29 mouse cellular contexts compared by ENCODE assay signal in the genomic region with DNA sequence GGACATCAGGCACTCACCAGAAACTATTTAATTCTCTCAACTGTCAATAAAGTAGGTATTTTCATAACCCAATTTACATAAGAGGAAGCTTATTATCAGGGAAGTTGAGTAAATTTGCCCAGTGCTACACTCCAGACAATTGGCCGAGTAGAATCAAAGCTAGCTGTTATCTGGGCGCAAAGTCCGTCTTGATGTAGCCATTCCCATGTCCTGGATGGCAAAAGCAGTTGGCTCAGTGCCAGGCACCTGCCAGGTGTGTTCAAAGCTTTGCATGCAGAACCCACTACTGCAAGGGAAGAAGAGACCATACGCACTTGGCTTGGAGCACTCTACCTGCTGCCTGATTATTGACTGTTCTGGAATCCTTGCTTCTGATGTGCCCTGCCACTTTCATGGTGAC. TPM values are rescaled to one million over a fixed set of nuclear protein-coding genes. Genes with fewer than 3 reads are reported as not detected.
DNase-seq lines count a peak whose midpoint lies in the region; ATAC-seq and TF ChIP-seq lines count a peak whose summit lies in the region.
"Had no signal": no experiment of that assay in that cellular context is flagged by ENCODE, and none has a peak within 500 bp of the region (broad histone marks: within the 10 kb centered on the region; RNA-seq: fewer than 3 reads in every experiment).

No protein-coding gene starts in this region.

- TF ChIP-seq CTCF in kidney, adult 2 months (conservative IDR thresholded peaks at IDR 0.05; ENCODE audit: insufficient read depth, insufficient read length, low read depth, low read length), result no peak

- no peak overlapping the region for H3K27ac ChIP-seq in kidney, adult 2 months (ENCODE audit: insufficient read depth, low read depth, low read length)
- no peak overlapping the region for H3K27ac ChIP-seq in intestine, embryonic 14.5 days (ENCODE audit: low read depth)
- H3K27ac ChIP-seq in stomach, embryonic 15.5 days, result peak overlapping the region; percentile 49; the same call in 1 of the 2 replicates
- H3K27ac ChIP-seq: forebrain, embryonic 13.5 days; hindbrain, embryonic 13.5 days; limb, embryonic 10.5 days; limb, embryonic 15.5 days; midbrain, embryonic 10.5 days; midbrain, embryonic 15.5 days; neural tube, embryonic 15.5 days had no signal

- no peak for TF ChIP-seq POLR2A in kidney, adult 2 months (IDR thresholded peaks at IDR 0.05; ENCODE audit: low read depth, low read length)

- no peak overlapping the region for H3K9ac ChIP-seq in intestine, embryonic 14.5 days (ENCODE audit: low read length)
- no peak overlapping the region for H3K9ac ChIP-seq in stomach, embryonic 15.5 days
- H3K9ac ChIP-seq: forebrain, embryonic 13.5 days; heart, embryonic 12.5 days; hindbrain, embryonic 13.5 days; limb, embryonic 15.5 days; midbrain, embryonic 15.5 days; neural tube, embryonic 15.5 days had no signal

- H3K9me3 ChIP-seq in intestine, embryonic 14.5 days (ENCODE audit: control insufficient read depth, low read length), result no peaks in the 10 kb centered on the region
- no peaks in the 10 kb centered on the region for H3K9me3 ChIP-seq in stomach, embryonic 15.5 days
- H3K9me3 ChIP-seq: forebrain, embryonic 13.5 days; G1E; heart, embryonic 12.5 days; hindbrain, embryonic 13.5 days; limb, embryonic 10.5 days; limb, embryonic 15.5 days; midbrain, embryonic 10.5 days; midbrain, embryonic 15.5 days; neural tube, embryonic 15.5 days had no signal

- no peak overlapping the region for H3K4me2 ChIP-seq in intestine, embryonic 14.5 days (ENCODE audit: low read length)
- no peak overlapping the region for H3K4me2 ChIP-seq in stomach, embryonic 15.5 days
- H3K4me2 ChIP-seq: forebrain, embryonic 13.5 days; heart, embryonic 12.5 days; hindbrain, embryonic 13.5 days; limb, embryonic 15.5 days; midbrain, embryonic 15.5 days; neural tube, embryonic 15.5 days had no signal

- no peaks in the 10 kb centered on the region for H3K27me3 ChIP-seq in kidney, adult 2 months (replicated peaks; ENCODE audit: control insufficient read depth, insufficient read depth, low read length)
- no peaks in the 10 kb centered on the region for H3K27me3 ChIP-seq in intestine, embryonic 14.5 days (replicated peaks; ENCODE audit: control insufficient read depth, insufficient read depth, low read length)
- no peaks in the 10 kb centered on the region for H3K27me3 ChIP-seq in stomach, embryonic 15.5 days (replicated peaks)
- H3K27me3 ChIP-seq: forebrain, embryonic 13.5 days; heart, embryonic 12.5 days; hindbrain, embryonic 13.5 days; limb, embryonic 15.5 days; midbrain, embryonic 15.5 days; neural tube, embryonic 15.5 days had no signal

- peak; percentile 77 for ATAC-seq in intestine, embryonic 14.5 days (replicated peaks; ENCODE audit: low FRiP score, low TSS enrichment, low read depth)
- ATAC-seq in stomach, embryonic 15.5 days (ENCODE audit: insufficient read depth, low FRiP score, low read depth), result peak; percentile 89
- ATAC-seq: forebrain, embryonic 13.5 days; midbrain, embryonic 15.5 days had no signal

- DNase-seq in kidney, postnatal 10 days, result peak; percentile 23
- no peak for DNase-seq in kidney, adult 2 months
- peak; percentile 73 for DNase-seq in intestine, embryonic 14.5 days (ENCODE audit: low spot score)
- peak; percentile 95 for DNase-seq in large intestine, adult 2 months (ENCODE audit: low read depth, low spot score)
- DNase-seq in ovary, postnatal 14 days (ENCODE audit: low spot score), result no peak
- no peak for DNase-seq in left cerebral cortex, adult 8-10 months (ENCODE audit: low spot score in 2 of 2)
- DNase-seq: adrenal gland, adult 8-10 months; cerebellum, adult 8-10 months; gastrocnemius, postnatal 25 days; heart, adult 18-20 months; heart, postnatal 4 days; kidney, postnatal 36 days; lung, adult 2 months; thymus, adult 2 months; thymus, postnatal 36 days had no signal

- no peak overlapping the region for H3K4me3 ChIP-seq in kidney, adult 2 months (ENCODE audit: insufficient read depth, low read depth, low read length)
- H3K4me3 ChIP-seq in intestine, embryonic 14.5 days (ENCODE audit: low read depth, low read length), result no peak overlapping the region
- no peak overlapping the region for H3K4me3 ChIP-seq in stomach, embryonic 15.5 days (replicated peaks)
- H3K4me3 ChIP-seq: forebrain, embryonic 13.5 days; heart, embryonic 12.5 days; hindbrain, embryonic 13.5 days; limb, embryonic 10.5 days; limb, embryonic 15.5 days; midbrain, embryonic 10.5 days; midbrain, embryonic 15.5 days; neural tube, embryonic 15.5 days had no signal

- 73% methylated on average over 4 of the region's 4 CpGs for WGBS in kidney, adult 2 months
- 72% methylated on average over 4 of the region's 4 CpGs for WGBS in intestine, embryonic 14.5 days
- 35% methylated on average over 4 of the region's 4 CpGs for WGBS in large intestine, adult 2 months
- 72% methylated on average over 4 of the region's 4 CpGs for WGBS in stomach, embryonic 15.5 days

- H3K4me1 ChIP-seq in kidney, adult 2 months (ENCODE audit: control insufficient read depth, insufficient read depth, low read length), result no peaks in the 10 kb centered on the region
- H3K4me1 ChIP-seq in intestine, embryonic 14.5 days (replicated peaks; ENCODE audit: control insufficient read depth, insufficient read depth, low read length), result 0 out of 2 replicates have a peak, but pooled peaks cover 1% of the 10 kb centered on the region
- no peaks in the 10 kb centered on the region for H3K4me1 ChIP-seq in stomach, embryonic 15.5 days
- H3K4me1 ChIP-seq: limb, embryonic 15.5 days; midbrain, embryonic 15.5 days had no signal

- H3K36me3 ChIP-seq in kidney, adult 2 months (ENCODE audit: control insufficient read depth, insufficient read depth, low read length), result peaks cover 2% of the 10 kb centered on the region
- H3K36me3 ChIP-seq in intestine, embryonic 14.5 days (ENCODE audit: control insufficient read depth, insufficient read depth, low read length), result peaks cover 21% of the 10 kb centered on the region
- peaks cover 18% of the 10 kb centered on the region for H3K36me3 ChIP-seq in stomach, embryonic 15.5 days

RNA-seq across cellular contexts. Expression of gene Plk1, which starts 6.8 kb away (rescaled TPM):
- polyA plus RNA-seq in kidney, adult 2 months (2012; rRNA removed), result 1.1 and 1.5 TPM in 2 replicates
- 108 TPM in 2 replicates for polyA plus RNA-seq in intestine, embryonic 14.5 days (2014; fragmentation: Nextera tagmentation; extraction: Ambion mirVana)
- polyA plus RNA-seq in large intestine, adult 2 months (2012; rRNA removed), result 32.2 and 34.9 TPM in 2 replicates
- polyA plus RNA-seq in stomach, embryonic 15.5 days (2015; fragmentation: Nextera tagmentation; extraction: Ambion mirVana), result 106 and 121 TPM in 2 replicates
- 1 to 10 TPM; 1.4 to 2.0 (median 1.7) TPM for total RNA-seq in left cerebral cortex, adult 8-10 months (2022)

RNA-seq across cellular contexts. Expression of gene Dctn5, which starts 19.6 kb away (rescaled TPM):
- polyA plus RNA-seq in kidney, adult 2 months (2012; rRNA removed), result 74.9 and 77.1 TPM in 2 replicates
- 121 and 129 TPM in 2 replicates for polyA plus RNA-seq in intestine, embryonic 14.5 days (2014; fragmentation: Nextera tagmentation; extraction: Ambion mirVana)
- polyA plus RNA-seq in large intestine, adult 2 months (2012; rRNA removed), result 76.8 and 78.4 TPM in 2 replicates
- polyA plus RNA-seq in stomach, embryonic 15.5 days (2015; fragmentation: Nextera tagmentation; extraction: Ambion mirVana), result 115 and 118 TPM in 2 replicates
- total RNA-seq in left cerebral cortex, adult 8-10 months (2022), result 100 to 1,000 TPM in 2 of 4 experiments, 10 to 100 TPM in 2; 96.3 to 105 (median 100) TPM

RNA-seq across cellular contexts. Expression of gene Palb2, which starts 19.7 kb away (rescaled TPM):
- polyA plus RNA-seq in kidney, adult 2 months (2012; rRNA removed), result 0.59 and 0.98 TPM in 2 replicates
- polyA plus RNA-seq in intestine, embryonic 14.5 days (2014; fragmentation: Nextera tagmentation; extraction: Ambion mirVana), result 16.7 and 19.5 TPM in 2 replicates
- 2.7 and 4.1 TPM in 2 replicates for polyA plus RNA-seq in large intestine, adult 2 months (2012; rRNA removed)
- 13.8 and 14.7 TPM in 2 replicates for polyA plus RNA-seq in stomach, embryonic 15.5 days (2015; fragmentation: Nextera tagmentation; extraction: Ambion mirVana)
- total RNA-seq in left cerebral cortex, adult 8-10 months (2022), result 1 to 10 TPM; 1.8 to 2.3 (median 2.0) TPM

RNA-seq across cellular contexts. Expression of gene Ern2, which starts 33.5 kb away (rescaled TPM):
- 0.16 and 0.19 TPM in 2 replicates for polyA plus RNA-seq in kidney, adult 2 months (2012; rRNA removed)
- 1.1 and 1.7 TPM in 2 replicates for polyA plus RNA-seq in intestine, embryonic 14.5 days (2014; fragmentation: Nextera tagmentation; extraction: Ambion mirVana)
- polyA plus RNA-seq in large intestine, adult 2 months (2012; rRNA removed), result 17.4 and 30.3 TPM in 2 replicates
- polyA plus RNA-seq in stomach, embryonic 15.5 days (2015; fragmentation: Nextera tagmentation; extraction: Ambion mirVana), result 14.5 and 18.0 TPM in 2 replicates
- under 1 TPM; 0.33 to 0.87 (median 0.71) TPM for total RNA-seq in left cerebral cortex, adult 8-10 months (2022)
- total RNA-seq: G1E; gastrocnemius, postnatal 25 days; heart, adult 18-20 months; heart, postnatal 4 days; megakaryocyte progenitor cell, adult 5-6 weeks had no signal
- polyA plus RNA-seq: embryonic facial prominence, embryonic 11.5 days; G1E; heart, embryonic 12.5 days; heart, postnatal 0 days; kidney, embryonic 14.5 days; limb, embryonic 10.5 days; limb, embryonic 15.5 days; midbrain, embryonic 10.5 days had no signal

RNA-seq across cellular contexts. Expression of gene Ndufab1, which starts 50.8 kb away (rescaled TPM):
- polyA plus RNA-seq in kidney, adult 2 months (2012; rRNA removed), result 437 and 852 TPM in 2 replicates
- 714 and 762 TPM in 2 replicates for polyA plus RNA-seq in intestine, embryonic 14.5 days (2014; fragmentation: Nextera tagmentation; extraction: Ambion mirVana)
- 242 and 372 TPM in 2 replicates for polyA plus RNA-seq in large intestine, adult 2 months (2012; rRNA removed)
- 708 and 737 TPM in 2 replicates for polyA plus RNA-seq in stomach, embryonic 15.5 days (2015; fragmentation: Nextera tagmentation; extraction: Ambion mirVana)
- total RNA-seq in left cerebral cortex, adult 8-10 months (2022), result 100 to 1,000 TPM; 243 to 272 (median 259) TPM

Comparison
In these comparisons a context has a peak if more than half of its experiments do, and no peak if none do; other contexts are left out.
1. DNase-seq: peak in kidney, postnatal 10 days (single experiment), intestine, embryonic 14.5 days (single experiment) and large intestine, adult 2 months (single experiment); none in kidney, adult 2 months (single experiment), ovary, postnatal 14 days (single experiment) and left cerebral cortex, adult 8-10 months (0 of 2).
2. RNA of gene Plk1, which starts 6.8 kb away (polyA plus RNA-seq): 108 TPM in intestine, embryonic 14.5 days, 106 to 121 TPM in stomach, embryonic 15.5 days and 32.2 to 34.9 TPM in large intestine, adult 2 months; 1.1 to 1.5 TPM in kidney, adult 2 months; every median in the first group is over 10 times any median in the second.